Mouse (Mus musculus) kidney, embryonic 16.5 days (tissue): ENCODE results near the gene Aspdh. TPM values are rescaled to one million over a fixed set of nuclear protein-coding genes. Genes with fewer than 3 reads are reported as not detected.

Experiments
- ATAC-seq: fragments of 200-750 bp; cut with Nextera tagmentation; 2 replicates; pipeline ENCODE4 v1.8.0; 2017; ENCODE audit warnings: moderate TSS enrichment; ENCODE audit not compliant: low FRiP score, low TSS enrichment
- H3K27ac ChIP-seq: fragments of 300-500 bp; sonication (generic); 2 replicates; pipeline ENCODE4 v1.5.1; 2014; ENCODE audit warnings: low read length
- H3K27me3 ChIP-seq: fragments of 300-500 bp; sonication (generic); 2 replicates; pipeline ENCODE4 v1.6.1; 2014; ENCODE audit warnings: low read length, control low read depth, mixed read lengths; ENCODE audit not compliant: insufficient read depth
- H3K36me3 ChIP-seq: fragments of 300-500 bp; sonication (generic); 2 replicates; pipeline ENCODE4 v1.6.1; 2014; ENCODE audit warnings: low read length, control low read depth, mixed read lengths; ENCODE audit not compliant: insufficient read depth
- H3K4me1 ChIP-seq: fragments of 300-500 bp; sonication (generic); 2 replicates; pipeline ENCODE4 v1.6.1; 2014; ENCODE audit warnings: low read length, control low read depth, mixed read lengths; ENCODE audit not compliant: insufficient read depth
- H3K4me2 ChIP-seq: fragments of 300-500 bp; sonication (generic); replicated peaks from 2 replicates; pipeline ENCODE4 v1.6.1; 2014; ENCODE audit warnings: low read depth, low read length
- H3K4me3 ChIP-seq: fragments of 300-500 bp; sonication (generic); 2 replicates; pipeline ENCODE4 v1.5.1; 2014; ENCODE audit warnings: mild to moderate bottlenecking, low read length
- H3K9ac ChIP-seq: fragments of 300-500 bp; sonication (generic); replicated peaks from 2 replicates; pipeline ENCODE4 v1.6.1; 2014; ENCODE audit warnings: low read length
- H3K9me3 ChIP-seq: fragments of 300-500 bp; sonication (generic); 2 replicates; pipeline ENCODE4 v1.6.1; 2016; ENCODE audit warnings: low read length, control low read depth
- WGBS: fragments of 180-500 bp; shearing (Covaris S2); extraction: QIAGEN DNeasy Blood & Tissue Kit; methylation state at CpG from one replicate; pipeline ENCODE4 v1.1.7; 2014; 5-methylcytosine and 5-hydroxymethylcytosine counted together
- polyA plus RNA-seq: library from polyadenylated mRNA; unstranded; fragments of >200 nt; fragmentation: Nextera tagmentation; extraction: Ambion mirVana; gene quantifications from 2 replicates; pipeline ENCODE4 v1.2.1, GENCODE M21; 2015

Gene Aspdh
- polyA plus RNA-seq, 1 experiment from 2014 or later: 6.9 TPM

GRCm38 (mm10) chr7:44484109-44484508, 18.9 kb downstream of the Aspdh start:
- no peak for ATAC-seq
- Histone ChIP-seq H3K4me2 (no peak overlapping the region), H3K27me3 (peaks cover 30% of the 10 kb centered on the region), H3K9ac (no peak overlapping the region), H3K4me1 (no peaks in the 10 kb centered on the region), H3K4me3 (no peak overlapping the region), H3K27ac (no peak overlapping the region), H3K9me3 (no peaks in the 10 kb centered on the region), H3K36me3 (peaks cover 5% of the 10 kb centered on the region; the same call in 1 of the 2 replicates)
- WGBS: 100% methylated on average over 1 of the region's 1 CpGs

- H3K4me1 ChIP-seq: no peaks in the 10 kb centered on the region
- ATAC-seq: peak; percentile 55
- no peak overlapping the region for H3K9ac ChIP-seq
- H3K4me2 ChIP-seq: no peak overlapping the region
- peaks cover 11% of the 10 kb centered on the region; the same call in 1 of the 2 replicates for H3K36me3 ChIP-seq
- H3K9me3 ChIP-seq: no peaks in the 10 kb centered on the region
- 31% methylated on average over 5 of the region's 5 CpGs for WGBS
- H3K27me3 ChIP-seq: peaks cover 22% of the 10 kb centered on the region
- H3K27ac ChIP-seq: no peak overlapping the region
- no peak overlapping the region for H3K4me3 ChIP-seq
These were observed 19.8 kb downstream of the Aspdh start for GRCm38 (mm10) chr7:44484841-44485571.

GRCm38 (mm10) chr7:44485572-44486195, 20.5 kb downstream of the Aspdh start:
- ATAC-seq: no peak
- no peaks in the 10 kb centered on the region for H3K9me3 ChIP-seq
- 80% methylated on average over 6 of the region's 7 CpGs for WGBS
- no peak overlapping the region for H3K27ac ChIP-seq
- H3K36me3 ChIP-seq: peaks cover 18% of the 10 kb centered on the region; the same call in 1 of the 2 replicates
- peaks cover 18% of the 10 kb centered on the region for H3K27me3 ChIP-seq
- no peak overlapping the region for H3K4me2 ChIP-seq
- H3K9ac ChIP-seq: no peak overlapping the region
- no peaks in the 10 kb centered on the region for H3K4me1 ChIP-seq
- H3K4me3 ChIP-seq: no peak overlapping the region

GRCm38 (mm10) chr7:44486927-44487575, 21.9 kb downstream of the Aspdh start:
- no peaks in the 10 kb centered on the region for H3K4me1 ChIP-seq
- H3K4me3 ChIP-seq: no peak overlapping the region
- H3K36me3 ChIP-seq: peaks cover 31% of the 10 kb centered on the region
- H3K4me2 ChIP-seq: no peak overlapping the region
- WGBS: 67% methylated on average over 13 of the region's 13 CpGs
- H3K27me3 ChIP-seq: peaks cover 12% of the 10 kb centered on the region
- ATAC-seq: no peak
- no peak overlapping the region for H3K9ac ChIP-seq
- H3K9me3 ChIP-seq: no peaks in the 10 kb centered on the region
- H3K27ac ChIP-seq: no peak overlapping the region

DNA sequence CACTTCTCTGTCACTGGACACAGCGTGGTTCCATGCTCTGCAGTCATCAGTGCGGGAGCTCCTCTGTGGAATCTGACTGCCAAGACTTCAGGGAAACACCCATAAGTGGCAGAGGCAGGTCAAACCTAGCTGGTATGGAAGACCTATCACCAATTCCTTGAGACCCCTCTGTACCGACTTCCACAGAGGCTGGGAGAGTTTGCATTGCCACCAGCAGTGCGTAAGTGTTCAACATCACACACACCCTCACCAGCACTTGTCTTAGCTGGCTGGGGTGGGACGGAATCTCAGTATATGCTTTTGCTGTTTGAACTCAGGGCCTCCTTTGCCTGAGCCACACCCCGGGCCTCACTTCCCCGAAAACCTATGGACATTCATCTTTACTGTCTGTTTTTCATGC, 22.7 kb downstream of the Aspdh start:
- WGBS: 90% methylated on average over 7 of the region's 7 CpGs
- no peak overlapping the region for H3K27ac ChIP-seq
- no peak overlapping the region for H3K4me3 ChIP-seq
- peaks cover 3% of the 10 kb centered on the region; the same call in 1 of the 2 replicates for H3K27me3 ChIP-seq
- H3K4me2 ChIP-seq: no peak overlapping the region
- no peak overlapping the region for H3K9ac ChIP-seq
- no peaks in the 10 kb centered on the region for H3K9me3 ChIP-seq
- ATAC-seq: no peak
- peaks cover 40% of the 10 kb centered on the region for H3K36me3 ChIP-seq
- no peaks in the 10 kb centered on the region for H3K4me1 ChIP-seq

DNA sequence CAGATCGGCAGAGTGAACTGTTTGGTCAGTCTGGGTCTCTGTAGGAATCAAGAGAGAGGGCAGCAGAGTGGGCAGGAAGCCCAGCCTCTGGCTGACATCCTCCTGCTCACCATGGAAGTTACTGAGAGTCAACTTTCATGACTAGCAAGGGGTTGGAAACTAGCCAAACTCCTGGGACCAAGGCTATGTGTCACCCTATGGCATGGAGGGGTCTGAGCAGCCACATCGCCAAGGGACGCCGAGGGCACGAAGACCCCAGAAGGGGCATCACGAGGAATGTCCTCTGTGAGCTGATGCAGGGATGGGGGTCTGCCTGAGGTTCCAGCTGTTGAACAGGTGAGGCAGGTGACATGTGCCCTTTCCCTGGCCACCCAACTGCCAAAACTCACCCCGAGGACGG, 23.4 kb downstream of the Aspdh start:
- ATAC-seq: no peak
- H3K36me3 ChIP-seq: peaks cover 44% of the 10 kb centered on the region
- H3K27ac ChIP-seq: no peak overlapping the region
- no peak overlapping the region for H3K4me3 ChIP-seq
- H3K4me2 ChIP-seq: no peak overlapping the region
- H3K9ac ChIP-seq: no peak overlapping the region
- no peaks in the 10 kb centered on the region for H3K9me3 ChIP-seq
- H3K27me3 ChIP-seq: no peaks in the 10 kb centered on the region
- 95% methylated on average over 8 of the region's 8 CpGs for WGBS
- no peaks in the 10 kb centered on the region for H3K4me1 ChIP-seq

GRCm38 (mm10) chr7:44490281-44490680, 25.1 kb downstream of the Aspdh start:
- Histone ChIP-seq H3K27ac (no peak overlapping the region), H3K36me3 (peaks cover 44% of the 10 kb centered on the region), H3K4me3 (no peak overlapping the region), H3K9ac (no peak overlapping the region), H3K9me3 (no peaks in the 10 kb centered on the region), H3K4me1 (peaks cover 4% of the 10 kb centered on the region), H3K27me3 (no peaks in the 10 kb centered on the region), H3K4me2 (no peak overlapping the region)
- ATAC-seq: no peak
- 97% methylated on average over 4 of the region's 4 CpGs for WGBS

GRCm38 (mm10) chr7:44491391-44491790, 26.2 kb downstream of the Aspdh start:
- 94% methylated on average over 5 of the region's 5 CpGs for WGBS
- no peak for ATAC-seq
- no peaks in the 10 kb centered on the region for H3K9me3 ChIP-seq
- peaks cover 10% of the 10 kb centered on the region for H3K4me1 ChIP-seq
- no peak overlapping the region for H3K9ac ChIP-seq
- H3K27me3 ChIP-seq: no peaks in the 10 kb centered on the region
- H3K36me3 ChIP-seq: peaks cover 44% of the 10 kb centered on the region
- H3K27ac ChIP-seq: no peak overlapping the region
- no peak overlapping the region for H3K4me3 ChIP-seq
- no peak overlapping the region for H3K4me2 ChIP-seq

DNA sequence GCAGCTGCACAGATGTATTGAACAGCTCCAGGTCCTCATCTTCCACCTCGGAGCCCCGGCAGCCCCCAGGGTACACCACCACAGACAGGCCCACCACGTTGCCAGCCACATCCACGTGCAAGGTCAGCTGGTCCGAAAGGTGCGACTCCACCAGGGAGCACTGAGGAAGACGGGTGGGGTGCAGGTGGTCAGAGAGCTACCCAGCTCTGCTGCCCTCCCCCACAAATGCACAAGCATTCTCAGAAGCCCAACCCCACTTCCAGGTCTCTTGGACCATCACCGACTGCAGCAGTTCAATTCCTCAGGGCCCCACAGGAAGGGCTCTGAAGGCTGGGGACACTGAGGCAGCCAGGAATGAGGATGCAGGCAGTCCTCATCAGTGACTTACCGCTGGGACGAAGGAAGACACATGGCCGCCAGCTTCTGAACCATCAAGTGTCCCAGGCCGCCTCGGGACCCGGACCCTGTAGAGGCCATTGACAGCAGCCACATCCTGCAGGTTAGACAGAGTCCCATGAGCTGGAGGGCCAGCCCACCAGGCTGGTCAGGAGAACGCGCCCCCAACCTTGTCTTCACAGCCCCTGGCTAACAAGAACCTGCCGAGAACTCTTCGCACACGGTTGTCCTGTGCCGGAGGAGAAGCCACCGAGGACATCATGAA, 27.1 kb downstream of the Aspdh start:
- Histone ChIP-seq H3K4me1 (peaks cover 10% of the 10 kb centered on the region), H3K27ac (no peak overlapping the region), H3K36me3 (peaks cover 44% of the 10 kb centered on the region), H3K27me3 (no peaks in the 10 kb centered on the region), H3K9ac (no peak overlapping the region), H3K9me3 (no peaks in the 10 kb centered on the region), H3K4me3 (no peak overlapping the region), H3K4me2 (no peak overlapping the region)
- ATAC-seq: no peak
- WGBS: 93% methylated on average over 21 of the region's 21 CpGs
